Mouse (Mus musculus): ENCODE data around the gene Cfap73. TPM values are rescaled to one million over a fixed set of nuclear protein-coding genes. Genes with fewer than 3 reads are reported as not detected.

The Cfap73 gene
- polyA plus RNA-seq, 2 experiments, result not detected

- Histone ChIP-seq H3K4me3 (ENCODE audit: insufficient read depth in 1 of 2, low read depth in 2 of 2, low read length in 2 of 2) (no peak overlapping the region), H3K4me2 (ENCODE audit: low read depth) (no peak overlapping the region), H3K4me1 (replicated peaks; ENCODE audit: control insufficient read depth in 2 of 2, insufficient read depth in 2 of 2, low read length in 1 of 2) (no peaks in the 10 kb centered on the region), H3K9me3 (ENCODE audit: control insufficient read depth, low read length) (no peaks in the 10 kb centered on the region), H3K36me3 (replicated peaks; ENCODE audit: control insufficient read depth, insufficient read depth, low read depth) (no peaks in the 10 kb centered on the region), H3K9ac (replicated peaks) (no peak overlapping the region), H3K27ac (no peak overlapping the region), H3K27me3 (ENCODE audit: control insufficient read depth, insufficient read depth, low read length) (no peaks in the 10 kb centered on the region)
- TF ChIP-seq EP300 (IDR thresholded peaks at IDR 0.05; ENCODE audit: low read depth) (no peak), CTCF (IDR thresholded peaks at IDR 0.05; ENCODE audit: low read depth) (0 out of 2 replicates have a peak, but pooled peaks have one; percentile 14)
- DNase-seq (ENCODE audit: low read depth in 3 of 3, low spot score in 3 of 3), result no peak
- no peak for ATAC-seq (ENCODE audit: insufficient read depth)
- 38% methylated on average over 2 of the region's 2 CpGs for WGBS (ENCODE audit: insufficient replicate concordance)
These were observed 30.9 kb upstream of the Cfap73 start for GRCm38 (mm10) chr5:120664888-120665287.

DNA sequence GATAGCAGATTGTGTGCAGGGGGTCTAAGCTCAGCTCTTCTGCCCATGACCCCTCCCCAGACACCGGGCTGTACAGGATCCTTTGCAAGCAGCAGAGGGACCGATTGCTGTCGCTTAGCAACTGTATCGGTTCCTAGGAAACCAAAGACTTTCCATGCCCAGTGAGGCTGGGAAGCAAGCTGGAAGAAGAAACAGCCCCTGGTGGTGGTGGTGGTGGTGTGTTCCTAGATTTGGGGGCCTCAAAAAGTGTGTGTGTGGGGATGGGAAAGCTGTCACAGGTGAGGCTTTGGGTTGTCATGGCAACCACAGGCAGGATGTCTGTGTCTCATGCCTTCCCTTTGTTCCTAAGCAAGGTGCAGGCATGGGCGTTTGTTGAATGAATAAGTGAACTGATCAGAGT lies 26.8 kb upstream of the Cfap73 start:
- WGBS (ENCODE audit: insufficient replicate concordance), result 46% methylated on average over 5 of the region's 5 CpGs
- DNase-seq (ENCODE audit: low read depth in 3 of 3, low spot score in 3 of 3) (no peak), ATAC-seq (ENCODE audit: insufficient read depth) (no peak)
- Histone ChIP-seq H3K36me3 (replicated peaks; ENCODE audit: control insufficient read depth, insufficient read depth, low read depth) (no peaks in the 10 kb centered on the region), H3K4me1 (replicated peaks; ENCODE audit: control insufficient read depth in 2 of 2, insufficient read depth in 2 of 2, low read length in 1 of 2) (no peaks in the 10 kb centered on the region), H3K4me2 (ENCODE audit: low read depth) (no peak overlapping the region), H3K9ac (replicated peaks) (no peak overlapping the region), H3K27me3 (ENCODE audit: control insufficient read depth, insufficient read depth, low read length) (no peaks in the 10 kb centered on the region; the same call in 1 of the 2 replicates), H3K4me3 (ENCODE audit: insufficient read depth in 1 of 2, low read depth in 2 of 2, low read length in 2 of 2) (no peak overlapping the region), H3K9me3 (ENCODE audit: control insufficient read depth, low read length) (no peaks in the 10 kb centered on the region), H3K27ac (no peak overlapping the region)
- TF ChIP-seq EP300 (IDR thresholded peaks at IDR 0.05; ENCODE audit: low read depth), result no peak

DNA sequence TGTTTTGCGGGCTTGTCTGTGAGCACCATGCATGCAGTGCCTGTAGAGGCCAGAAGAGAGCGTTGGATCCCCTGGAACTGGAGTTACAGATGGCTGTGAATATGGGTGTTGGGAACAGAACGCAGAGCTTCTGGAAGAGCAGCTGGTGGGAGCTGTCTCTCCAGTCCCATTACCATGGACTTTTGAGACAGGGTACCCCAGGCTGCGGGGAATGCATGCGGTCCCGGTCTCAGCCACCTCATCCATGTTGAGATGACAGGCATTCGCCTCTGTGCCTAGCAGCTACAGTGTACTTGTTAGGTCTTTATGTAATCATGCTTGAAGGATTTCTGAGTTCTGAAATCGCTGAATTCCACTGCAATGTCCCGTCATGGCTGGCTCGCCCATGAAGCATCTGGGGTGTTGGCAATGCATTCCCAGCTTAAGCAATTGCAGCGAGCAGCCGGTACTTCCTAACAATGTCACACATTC lies 22.3 kb upstream of the Cfap73 start:
- Histone ChIP-seq H3K4me3 (ENCODE audit: insufficient read depth in 1 of 2, low read depth in 2 of 2, low read length in 2 of 2) (no peak overlapping the region), H3K27me3 (ENCODE audit: control insufficient read depth, insufficient read depth, low read length) (no peaks in the 10 kb centered on the region; the same call in 1 of the 2 replicates), H3K27ac (no peak overlapping the region), H3K9ac (replicated peaks) (no peak overlapping the region), H3K4me2 (ENCODE audit: low read depth) (no peak overlapping the region), H3K4me1 (replicated peaks; ENCODE audit: control insufficient read depth in 2 of 2, insufficient read depth in 2 of 2, low read length in 1 of 2) (no peaks in the 10 kb centered on the region), H3K36me3 (replicated peaks; ENCODE audit: control insufficient read depth, insufficient read depth, low read depth) (no peaks in the 10 kb centered on the region), H3K9me3 (ENCODE audit: control insufficient read depth, low read length) (no peaks in the 10 kb centered on the region)
- WGBS (ENCODE audit: insufficient replicate concordance), result 71% methylated on average over 12 of the region's 12 CpGs
- TF ChIP-seq CTCF (IDR thresholded peaks at IDR 0.05; ENCODE audit: low read depth), result no peak
- TF ChIP-seq EP300 (IDR thresholded peaks at IDR 0.05; ENCODE audit: low read depth), result no peak
- no peak for DNase-seq (ENCODE audit: low read depth in 3 of 3, low spot score in 3 of 3)
- no peak for ATAC-seq (ENCODE audit: insufficient read depth)

DNA sequence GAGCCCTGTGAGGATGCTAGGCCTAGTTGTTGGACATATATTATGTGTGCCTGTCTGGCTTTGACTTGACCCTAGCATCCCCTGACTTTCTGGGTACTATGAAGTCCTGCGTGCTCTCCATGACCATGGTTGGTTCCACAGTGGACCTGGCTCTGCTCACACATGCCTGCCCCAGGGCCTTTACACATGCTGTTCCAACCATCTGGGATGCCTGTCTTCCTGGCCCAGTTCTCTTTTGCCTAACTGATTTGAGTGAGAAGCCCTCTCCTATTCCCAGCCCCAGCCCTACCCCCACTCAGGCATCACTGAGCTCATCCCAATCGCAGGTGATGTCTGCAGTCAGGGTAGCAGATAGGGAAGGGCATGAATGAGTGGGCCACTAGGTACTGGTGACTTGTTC lies 19.8 kb upstream of the Cfap73 start:
- Histone ChIP-seq H3K36me3 (replicated peaks; ENCODE audit: control insufficient read depth, insufficient read depth, low read depth) (no peaks in the 10 kb centered on the region), H3K9me3 (ENCODE audit: control insufficient read depth, low read length) (no peaks in the 10 kb centered on the region), H3K27me3 (ENCODE audit: control insufficient read depth, insufficient read depth, low read length) (peaks cover 20% of the 10 kb centered on the region), H3K9ac (replicated peaks) (no peak overlapping the region), H3K27ac (no peak overlapping the region), H3K4me2 (ENCODE audit: low read depth) (no peak overlapping the region), H3K4me1 (replicated peaks; ENCODE audit: control insufficient read depth in 2 of 2, insufficient read depth in 2 of 2, low read length in 1 of 2) (peaks cover 0 to 1% of the 10 kb centered on the region in 2 experiments; a peak in 1 of 4 replicates), H3K4me3 (ENCODE audit: insufficient read depth in 1 of 2, low read depth in 2 of 2, low read length in 2 of 2) (no peak overlapping the region)
- ATAC-seq (ENCODE audit: insufficient read depth), result no peak
- DNase-seq (ENCODE audit: low read depth in 3 of 3, low spot score in 3 of 3), result no peak
- WGBS (ENCODE audit: insufficient replicate concordance), result 72% methylated on average over 2 of the region's 2 CpGs
- TF ChIP-seq EP300 (IDR thresholded peaks at IDR 0.05; ENCODE audit: low read depth), result no peak
- TF ChIP-seq CTCF (IDR thresholded peaks at IDR 0.05; ENCODE audit: low read depth), result no peak

GRCm38 (mm10) chr5:120652915-120653701 lies 19.1 kb upstream of the Cfap73 start:
- no peak for DNase-seq (ENCODE audit: low read depth in 3 of 3, low spot score in 3 of 3)
- WGBS (ENCODE audit: insufficient replicate concordance), result 69% methylated on average over 28 of the region's 28 CpGs
- no peak for ATAC-seq (ENCODE audit: insufficient read depth)

More at GRCm38 (mm10) chr5:120652915-120653701, 19.1 kb upstream of the Cfap73 start:
- Histone ChIP-seq H3K27ac (no peak overlapping the region), H3K4me2 (ENCODE audit: low read depth) (no peak overlapping the region), H3K9me3 (ENCODE audit: control insufficient read depth, low read length) (no peaks in the 10 kb centered on the region), H3K36me3 (replicated peaks; ENCODE audit: control insufficient read depth, insufficient read depth, low read depth) (no peaks in the 10 kb centered on the region), H3K9ac (replicated peaks) (no peak overlapping the region), H3K4me1 (replicated peaks; ENCODE audit: control insufficient read depth in 2 of 2, insufficient read depth in 2 of 2, low read length in 1 of 2) (peaks cover 2 to 6% of the 10 kb centered on the region in 2 experiments; a peak in 2 of 4 replicates), H3K4me3 (ENCODE audit: insufficient read depth in 1 of 2, low read depth in 2 of 2, low read length in 2 of 2) (no peak overlapping the region), H3K27me3 (ENCODE audit: control insufficient read depth, insufficient read depth, low read length) (peaks cover 20% of the 10 kb centered on the region)
- no peak for TF ChIP-seq CTCF (IDR thresholded peaks at IDR 0.05; ENCODE audit: low read depth)
- TF ChIP-seq EP300 (IDR thresholded peaks at IDR 0.05; ENCODE audit: low read depth), result no peak

Data from liver, embryonic 14.5 days (tissue).